Mouse (Mus musculus): Measurements from ENCODE around the gene A930002H24Rik.

- TF ChIP-seq CTCF (IDR thresholded peaks at IDR 0.05; ENCODE audit: extremely low read depth, insufficient read length, insufficient replicate concordance, low read depth, low read length) (no peak), POLR2A (IDR thresholded peaks at IDR 0.05; ENCODE audit: low read depth, low read length) (no peak)
These were observed 6.5 kb downstream of the A930002H24Rik start for GRCm38 (mm10) chr17:63857023-63857544.
